Mouse (Mus musculus) ovary, adult 18-20 months (tissue): Measurements from ENCODE around the gene Limk2.
A peak's percentile ranks its signal among the peaks of the same experiment; 100 is the strongest.

ENCODE experiments used
- DNase-seq: peaks from one replicate; pipeline ENCODE4 v3.0.0; 2022; ENCODE audit warnings: low spot score, mixed read lengths

Gene Limk2

GRCm38 (mm10) chr11:3370928-3371598, 37.9 kb downstream of the Limk2 start:
- peak; percentile 64 for DNase-seq

- DNase-seq = no peak
These were observed 38.8 kb downstream of the Limk2 start for GRCm38 (mm10) chr11:3370162-3370561.

- no peak for DNase-seq
These were observed 39.5 kb downstream of the Limk2 start for GRCm38 (mm10) chr11:3369449-3369848.

- DNase-seq = no peak
These were observed 40.0 kb downstream of the Limk2 start for GRCm38 (mm10) chr11:3368983-3369382.

- DNase-seq = no peak
These were observed 42.6 kb downstream of the Limk2 start for GRCm38 (mm10) chr11:3366411-3366810.

- no peak for DNase-seq
These were observed 46.1 kb downstream of the Limk2 start for GRCm38 (mm10) chr11:3362854-3363253.

- DNase-seq = no peak
These were observed 55.9 kb downstream of the Limk2 start for GRCm38 (mm10) chr11:3352990-3353585.

GRCm38 (mm10) chr11:3352131-3352530, 56.9 kb downstream of the Limk2 start:
- no peak for DNase-seq

- no peak for DNase-seq
These were observed 59.7 kb downstream of the Limk2 start for GRCm38 (mm10) chr11:3349343-3349695.

- no peak for DNase-seq
These were observed 60.2 kb downstream of the Limk2 start for GRCm38 (mm10) chr11:3348576-3349342.

GRCm38 (mm10) chr11:3347835-3348195, 61.2 kb downstream of the Limk2 start:
- no peak for DNase-seq

GRCm38 (mm10) chr11:3347091-3347834, 61.7 kb downstream of the Limk2 start:
- DNase-seq = peak; percentile 57

- no peak for DNase-seq
These were observed 62.6 kb downstream of the Limk2 start for GRCm38 (mm10) chr11:3346351-3346750.

- DNase-seq = no peak
These were observed 64.1 kb downstream of the Limk2 start for GRCm38 (mm10) chr11:3344916-3345315.

- no peak for DNase-seq
These were observed 67.5 kb downstream of the Limk2 start for GRCm38 (mm10) chr11:3341476-3341875.

GRCm38 (mm10) chr11:3337961-3338360, 71.0 kb downstream of the Limk2 start:
- no peak for DNase-seq

GRCm38 (mm10) chr11:3337173-3337955, 71.6 kb downstream of the Limk2 start:
- DNase-seq = peak; percentile 41

GRCm38 (mm10) chr11:3336602-3337001, 72.4 kb downstream of the Limk2 start:
- DNase-seq = no peak

GRCm38 (mm10) chr11:3335651-3336216, 73.3 kb downstream of the Limk2 start:
- DNase-seq = peak; percentile 26

GRCm38 (mm10) chr11:3334711-3335316, 74.2 kb downstream of the Limk2 start:
- DNase-seq = no peak

- no peak for DNase-seq
These were observed 74.8 kb downstream of the Limk2 start for GRCm38 (mm10) chr11:3334141-3334710.
